Mouse (Mus musculus) heart, adult 8-10 months (tissue): ENCODE results near the gene Cdh13. TPM values are rescaled to one million over a fixed set of nuclear protein-coding genes. Genes with fewer than 3 reads are reported as not detected.
"Not testable (repeated sequence)": the region's sequence is repeated elsewhere in the genome, so short reads cannot be mapped to it uniquely, and the experiment has no call there.

Experiments used
- DNase-seq: peaks from one replicate; pipeline ENCODE4 v3.0.0; 2022; ENCODE audit warnings: low spot score
- total RNA-seq, 4 experiments: library from RNA; stranded (reverse); gene quantifications; 2 replicates each; pipeline ENCODE4 v1.2.4; 2022

Cdh13 gene
- total RNA-seq, 4 experiments from 2014 or later = 189 to 215 (median 197) TPM

GRCm38 (mm10) chr8:119245181-119245580 lies 961.6 kb downstream of the Cdh13 start:
- no peak for DNase-seq

- DNase-seq = no peak
Measured at GRCm38 (mm10) chr8:119245641-119246040, 962.1 kb downstream of the Cdh13 start.

GRCm38 (mm10) chr8:119254358-119254757 lies 970.8 kb downstream of the Cdh13 start:
- no peak for DNase-seq

GRCm38 (mm10) chr8:119258642-119259041 lies 975.1 kb downstream of the Cdh13 start:
- DNase-seq = no peak

GRCm38 (mm10) chr8:119263750-119264149 lies 980.2 kb downstream of the Cdh13 start:
- no peak for DNase-seq

- DNase-seq = no peak
Measured at GRCm38 (mm10) chr8:119266304-119266703, 982.8 kb downstream of the Cdh13 start.

- DNase-seq = no peak
Measured at GRCm38 (mm10) chr8:119269576-119269975, 986.0 kb downstream of the Cdh13 start.

- no peak for DNase-seq
Measured at GRCm38 (mm10) chr8:119270371-119270770, 986.8 kb downstream of the Cdh13 start.

- DNase-seq = no peak
Measured at GRCm38 (mm10) chr8:119272891-119273290, 989.4 kb downstream of the Cdh13 start.

- no peak for DNase-seq
Measured at GRCm38 (mm10) chr8:119275442-119275841, 991.9 kb downstream of the Cdh13 start.

GRCm38 (mm10) chr8:119277047-119277451 lies 993.5 kb downstream of the Cdh13 start:
- DNase-seq = peak; percentile 69

GRCm38 (mm10) chr8:119281761-119282160 lies 998.2 kb downstream of the Cdh13 start:
- DNase-seq = no peak

- no peak for DNase-seq
Measured at GRCm38 (mm10) chr8:119284516-119284915, 1001.0 kb downstream of the Cdh13 start.

GRCm38 (mm10) chr8:119284920-119285319 lies 1001.4 kb downstream of the Cdh13 start:
- DNase-seq = peak; percentile 25

- no peak for DNase-seq
Measured at GRCm38 (mm10) chr8:119295477-119295876, 1011.9 kb downstream of the Cdh13 start.

GRCm38 (mm10) chr8:119297752-119298151 lies 1014.2 kb downstream of the Cdh13 start:
- DNase-seq = not testable (repeated sequence)

- DNase-seq = no peak
Measured at GRCm38 (mm10) chr8:119300335-119300734, 1016.8 kb downstream of the Cdh13 start.

- no peak for DNase-seq
Measured at GRCm38 (mm10) chr8:119304196-119304595, 1020.7 kb downstream of the Cdh13 start.

GRCm38 (mm10) chr8:119311412-119311811 lies 1027.9 kb downstream of the Cdh13 start:
- peak; percentile 12 for DNase-seq

- no peak for DNase-seq
Measured at GRCm38 (mm10) chr8:119323215-119323614, 1039.7 kb downstream of the Cdh13 start.

- DNase-seq = no peak
Measured at GRCm38 (mm10) chr8:119339546-119339945, 1056.0 kb downstream of the Cdh13 start.

- no peak for DNase-seq
Measured at GRCm38 (mm10) chr8:119343606-119344005, 1060.1 kb downstream of the Cdh13 start.

GRCm38 (mm10) chr8:119344190-119344856 lies 1060.8 kb downstream of the Cdh13 start, which contains the start of gene Hsbp1:
TSS of gene Hsbp1 (plus strand) at chr8:119344488.
- DNase-seq = peak; percentile 97
